Mouse (Mus musculus): Measurements from ENCODE around the gene Inafm1. TPM values are rescaled to one million over a fixed set of nuclear protein-coding genes. Genes with fewer than 3 reads are reported as not detected.
A peak's percentile ranks its signal among the peaks of the same experiment; 100 is the strongest.
"Not testable (repeated sequence)": the region's sequence is repeated elsewhere in the genome, so short reads cannot be mapped to it uniquely, and the experiment has no call there.

Gene Inafm1
- total and polyA plus RNA-seq, 2 experiments from 2014 or later = 7.7 to 10.7 TPM

- under 1% methylated on average over 30 of the region's 31 CpGs for WGBS
- H3K27me3 ChIP-seq (ENCODE audit: control insufficient read depth, insufficient read depth, low read length) = no peaks in the 10 kb centered on the region
- TF ChIP-seq EP300 (IDR thresholded peaks at IDR 0.05; ENCODE audit: low read depth) (no peak), CTCF (IDR thresholded peaks at IDR 0.05; ENCODE audit: low read depth) (no peak)
- H3K36me3 ChIP-seq (replicated peaks; ENCODE audit: control insufficient read depth, insufficient read depth, low read length) = no peaks in the 10 kb centered on the region
- no peaks in the 10 kb centered on the region for H3K9me3 ChIP-seq (replicated peaks; ENCODE audit: control insufficient read depth, low read length)
- H3K4me1 ChIP-seq (ENCODE audit: control insufficient read depth, insufficient read depth) = peaks cover 7% of the 10 kb centered on the region; the same call in 1 of the 2 replicates
- H3K4me2 ChIP-seq (ENCODE audit: low read depth, low read length) = peak overlapping the region; percentile 82
- H3K4me3 ChIP-seq (ENCODE audit: low read depth, low read length) = peak overlapping the region; percentile 75
- peak overlapping the region; percentile 38 for H3K9ac ChIP-seq (replicated peaks; ENCODE audit: low read depth, low read length)
- peak overlapping the region; percentile 99 for H3K27ac ChIP-seq (ENCODE audit: low read depth)
- no peak for DNase-seq (ENCODE audit: low spot score)
- no peak for ATAC-seq (ENCODE audit: insufficient read depth, low read depth)
Observed at GRCm38 (mm10) chr7:16310521-16311452, 37.4 kb upstream of the Inafm1 start.

GRCm38 (mm10) chr7:16310020-16310520 is 36.7 kb upstream of the Inafm1 start:
- TF ChIP-seq CTCF (IDR thresholded peaks at IDR 0.05; ENCODE audit: low read depth) (peak; percentile 57), EP300 (IDR thresholded peaks at IDR 0.05; ENCODE audit: low read depth) (no peak)
- DNase-seq (ENCODE audit: low spot score) = no peak
- 0% methylated on average over 25 of the region's 56 CpGs for WGBS
- Histone ChIP-seq H3K27ac (ENCODE audit: low read depth) (peak overlapping the region; percentile 99), H3K4me3 (ENCODE audit: low read depth, low read length) (peak overlapping the region; percentile 75), H3K9me3 (replicated peaks; ENCODE audit: control insufficient read depth, low read length) (no peaks in the 10 kb centered on the region), H3K27me3 (ENCODE audit: control insufficient read depth, insufficient read depth, low read length) (no peaks in the 10 kb centered on the region), H3K36me3 (replicated peaks; ENCODE audit: control insufficient read depth, insufficient read depth, low read length) (no peaks in the 10 kb centered on the region), H3K9ac (replicated peaks; ENCODE audit: low read depth, low read length) (peak overlapping the region; percentile 38), H3K4me2 (ENCODE audit: low read depth, low read length) (peak overlapping the region; percentile 82), H3K4me1 (ENCODE audit: control insufficient read depth, insufficient read depth) (peaks cover 7% of the 10 kb centered on the region; the same call in 1 of the 2 replicates)
- ATAC-seq (ENCODE audit: insufficient read depth, low read depth) = peak; percentile 3; the same call in 1 of the 2 replicates

GRCm38 (mm10) chr7:16309318-16310019 is 36.1 kb upstream of the Inafm1 start:
- WGBS = 1% methylated on average over 55 of the region's 61 CpGs
- peaks cover 7% of the 10 kb centered on the region; the same call in 1 of the 2 replicates for H3K4me1 ChIP-seq (ENCODE audit: control insufficient read depth, insufficient read depth)
- peak; percentile 27 for ATAC-seq (ENCODE audit: insufficient read depth, low read depth)

GRCm38 (mm10) chr7:16308555-16309317 is 35.3 kb upstream of the Inafm1 start:
- TF ChIP-seq EP300 (IDR thresholded peaks at IDR 0.05; ENCODE audit: low read depth) (no peak), CTCF (IDR thresholded peaks at IDR 0.05; ENCODE audit: low read depth) (no peak)
- H3K9me3 ChIP-seq (replicated peaks; ENCODE audit: control insufficient read depth, low read length) = no peaks in the 10 kb centered on the region
- H3K27me3 ChIP-seq (ENCODE audit: control insufficient read depth, insufficient read depth, low read length) = no peaks in the 10 kb centered on the region
- peak overlapping the region; percentile 82 for H3K4me2 ChIP-seq (ENCODE audit: low read depth, low read length)
- H3K4me3 ChIP-seq (ENCODE audit: low read depth, low read length) = peak overlapping the region; percentile 75
- peaks cover 7% of the 10 kb centered on the region; the same call in 1 of the 2 replicates for H3K4me1 ChIP-seq (ENCODE audit: control insufficient read depth, insufficient read depth)
- H3K36me3 ChIP-seq (replicated peaks; ENCODE audit: control insufficient read depth, insufficient read depth, low read length) = no peaks in the 10 kb centered on the region
- ATAC-seq (ENCODE audit: insufficient read depth, low read depth) (no peak), DNase-seq (ENCODE audit: low spot score) (no peak)
- WGBS = 36% methylated on average over 16 of the region's 16 CpGs
- no peak overlapping the region; the same call in 1 of the 2 replicates for H3K9ac ChIP-seq (replicated peaks; ENCODE audit: low read depth, low read length)
- H3K27ac ChIP-seq (ENCODE audit: low read depth) = peak overlapping the region; percentile 99

More at GRCm38 (mm10) chr7:16309318-16310019, 36.1 kb upstream of the Inafm1 start:
- Histone ChIP-seq H3K36me3 (replicated peaks; ENCODE audit: control insufficient read depth, insufficient read depth, low read length) (no peaks in the 10 kb centered on the region), H3K27me3 (ENCODE audit: control insufficient read depth, insufficient read depth, low read length) (no peaks in the 10 kb centered on the region), H3K9me3 (replicated peaks; ENCODE audit: control insufficient read depth, low read length) (no peaks in the 10 kb centered on the region), H3K27ac (ENCODE audit: low read depth) (peak overlapping the region; percentile 99), H3K4me2 (ENCODE audit: low read depth, low read length) (peak overlapping the region; percentile 82), H3K9ac (replicated peaks; ENCODE audit: low read depth, low read length) (peak overlapping the region; percentile 38), H3K4me3 (ENCODE audit: low read depth, low read length) (peak overlapping the region; percentile 75)
- DNase-seq (ENCODE audit: low spot score) = peak; percentile 50
- no peak for TF ChIP-seq EP300 (IDR thresholded peaks at IDR 0.05; ENCODE audit: low read depth)
- no peak for TF ChIP-seq CTCF (IDR thresholded peaks at IDR 0.05; ENCODE audit: low read depth)

- Histone ChIP-seq H3K27ac (ENCODE audit: low read depth) (peak within 1 kb of the TSS; percentile 99), H3K4me3 (ENCODE audit: low read depth, low read length) (peak within 1 kb of the TSS; percentile 75), H3K9ac (replicated peaks; ENCODE audit: low read depth, low read length) (peak within 1 kb of the TSS; percentile 38; the same call in 1 of the 2 replicates), H3K4me2 (ENCODE audit: low read depth, low read length) (peak within 1 kb of the TSS; percentile 82)
- not testable (repeated sequence) for H3K9me3 ChIP-seq (replicated peaks; ENCODE audit: control insufficient read depth, low read length); H3K36me3 ChIP-seq (replicated peaks; ENCODE audit: control insufficient read depth, insufficient read depth, low read length); H3K27me3 ChIP-seq (ENCODE audit: control insufficient read depth, insufficient read depth, low read length); DNase-seq (ENCODE audit: low spot score); ATAC-seq (ENCODE audit: insufficient read depth, low read depth); H3K4me1 ChIP-seq (ENCODE audit: control insufficient read depth, insufficient read depth)
- 23% methylated on average over 1 of the region's 1 CpGs for WGBS
Observed at GRCm38 (mm10) chr7:16308093-16308492, 34.7 kb upstream of the Inafm1 start, which contains the start of gene Bbc3. Gene Bbc3, plus strand, starts transcription at chr7:16308393.

GRCm38 (mm10) chr7:16307141-16307540 is 33.7 kb upstream of the Inafm1 start:
- DNase-seq (ENCODE audit: low spot score); H3K9ac ChIP-seq (replicated peaks; ENCODE audit: low read depth, low read length); H3K4me1 ChIP-seq (ENCODE audit: control insufficient read depth, insufficient read depth); H3K9me3 ChIP-seq (replicated peaks; ENCODE audit: control insufficient read depth, low read length); H3K27ac ChIP-seq (ENCODE audit: low read depth); H3K4me2 ChIP-seq (ENCODE audit: low read depth, low read length); ATAC-seq (ENCODE audit: insufficient read depth, low read depth); H3K4me3 ChIP-seq (ENCODE audit: low read depth, low read length); H3K27me3 ChIP-seq (ENCODE audit: control insufficient read depth, insufficient read depth, low read length); H3K36me3 ChIP-seq (replicated peaks; ENCODE audit: control insufficient read depth, insufficient read depth, low read length): not testable (repeated sequence)
- WGBS = 68% methylated on average over 6 of the region's 6 CpGs
